Mouse (Mus musculus) forebrain, embryonic 10.5 days (tissue): ENCODE results near the gene Fgfr2. TPM values are rescaled to one million over a fixed set of nuclear protein-coding genes. Genes with fewer than 3 reads are reported as not detected.
A peak's percentile ranks its signal among the peaks of the same experiment; 100 is the strongest.

Experiments used
- DNase-seq: peaks from one replicate; pipeline ENCODE4 v3.0.0-alpha.2; 2017; ENCODE audit warnings: low spot score; ENCODE audit errors: extremely low spot score
- H3K27ac ChIP-seq: fragments of 300-500 bp; sonication (generic); 2 replicates; pipeline ENCODE4 v1.5.1; 2016; ENCODE audit warnings: mild to moderate bottlenecking
- H3K27me3 ChIP-seq: fragments of 300-500 bp; sonication (generic); 2 replicates; pipeline ENCODE4 v1.6.1; 2016; ENCODE audit warnings: mild to moderate bottlenecking; ENCODE audit not compliant: poor library complexity, severe bottlenecking
- H3K36me3 ChIP-seq: fragments of 300-500 bp; sonication (generic); replicated peaks from 2 replicates; pipeline ENCODE4 v1.6.1; 2016; ENCODE audit warnings: mild to moderate bottlenecking, moderate library complexity
- H3K4me1 ChIP-seq: fragments of 300-500 bp; sonication (generic); 2 replicates; pipeline ENCODE4 v1.6.1; 2016
- H3K4me3 ChIP-seq: fragments of 300-500 bp; sonication (generic); 2 replicates; pipeline ENCODE4 v1.5.1; 2016; ENCODE audit warnings: mild to moderate bottlenecking, moderate library complexity
- H3K9me3 ChIP-seq: fragments of 300-500 bp; sonication (generic); 2 replicates; pipeline ENCODE4 v1.6.1; 2016; ENCODE audit warnings: mild to moderate bottlenecking, moderate library complexity
- WGBS: fragments of 180-500 bp; shearing (Covaris S2); methylation state at CpG from one replicate; pipeline ENCODE4 v1.1.7; 2016; 5-methylcytosine and 5-hydroxymethylcytosine counted together
- polyA plus RNA-seq: library from polyadenylated mRNA; unstranded; fragments of >200 nt; fragmentation: Nextera tagmentation; extraction: Ambion mirVana; gene quantifications from 2 replicates; pipeline ENCODE4 v1.2.1, GENCODE M21; 2016

Fgfr2 gene
- polyA plus RNA-seq, 1 experiment from 2014 or later = 55.7 TPM

DNA sequence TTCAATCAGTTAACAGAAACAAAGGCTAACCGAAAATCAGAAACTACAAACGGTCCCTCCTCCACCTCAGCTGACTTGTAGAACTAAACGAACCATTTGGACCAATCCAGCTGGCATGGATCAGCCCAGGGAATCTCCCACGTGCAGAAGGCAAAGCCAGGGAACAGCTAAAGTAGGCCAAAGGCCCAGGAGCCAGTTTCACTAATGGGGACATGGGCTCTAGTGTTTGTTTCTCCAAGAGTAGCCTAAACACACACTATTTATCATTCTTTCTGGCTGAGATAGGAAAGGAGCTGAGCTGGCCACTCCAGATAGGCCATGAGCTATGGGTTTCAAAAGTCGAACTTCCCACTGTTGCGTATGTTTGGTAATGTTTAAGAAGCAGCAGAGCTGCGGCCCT is 864.3 kb downstream of the Fgfr2 start:
- WGBS = 40% methylated on average over 7 of the region's 7 CpGs
- Histone ChIP-seq H3K27me3 (peaks cover 26% of the 10 kb centered on the region; the same call in 1 of the 2 replicates), H3K4me3 (no peak overlapping the region), H3K27ac (peak overlapping the region; percentile 70), H3K9me3 (no peaks in the 10 kb centered on the region), H3K36me3 (peaks cover 6% of the 10 kb centered on the region), H3K4me1 (peaks cover 62% of the 10 kb centered on the region)
- no peak for DNase-seq

DNA sequence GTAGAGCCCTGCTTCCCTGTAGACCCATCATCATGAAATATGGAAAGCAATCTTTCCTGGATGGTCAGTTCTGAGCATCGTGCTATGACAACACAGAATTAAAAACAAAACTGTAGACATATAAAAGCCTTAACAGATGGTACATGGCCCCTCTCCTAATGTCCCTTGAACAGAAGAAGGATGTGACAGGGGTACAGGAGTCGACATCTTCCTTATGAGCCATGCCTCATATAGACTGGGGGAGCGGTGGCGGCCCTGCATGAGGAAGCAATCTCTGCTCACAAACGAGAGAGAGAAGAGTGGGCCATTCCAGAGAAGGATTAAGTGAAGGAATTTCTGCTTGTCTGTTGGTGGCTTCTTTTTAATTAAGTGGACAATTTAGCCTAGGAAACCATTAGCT is 864.9 kb downstream of the Fgfr2 start:
- H3K27me3 ChIP-seq = peaks cover 26% of the 10 kb centered on the region; the same call in 1 of the 2 replicates
- WGBS = 42% methylated on average over 5 of the region's 5 CpGs
- H3K27ac ChIP-seq = no peak overlapping the region
- peaks cover 3% of the 10 kb centered on the region for H3K36me3 ChIP-seq
- DNase-seq = no peak
- no peaks in the 10 kb centered on the region for H3K9me3 ChIP-seq
- no peak overlapping the region for H3K4me3 ChIP-seq
- peaks cover 58% of the 10 kb centered on the region for H3K4me1 ChIP-seq

DNA sequence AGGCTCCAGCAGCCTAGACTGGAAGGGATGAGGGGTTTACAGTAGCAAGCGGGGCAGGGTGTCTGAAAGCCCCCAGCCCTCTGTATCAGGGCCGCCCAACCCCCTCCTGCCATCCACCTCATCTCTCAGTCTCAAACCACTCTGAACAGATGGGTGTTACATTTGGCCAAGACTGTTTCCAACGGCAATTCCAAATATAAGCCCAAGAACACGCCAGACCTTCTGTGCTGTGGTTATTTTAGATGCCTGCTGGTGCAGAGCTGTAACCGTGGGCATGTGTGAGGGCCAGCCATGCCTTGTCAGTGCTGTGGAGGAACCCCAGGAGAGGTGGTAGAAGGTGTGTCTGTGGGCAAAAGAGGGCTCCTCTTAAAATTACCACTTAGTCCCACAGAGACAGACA is 869.6 kb downstream of the Fgfr2 start:
- DNase-seq = no peak
- no peak overlapping the region for H3K4me3 ChIP-seq
- H3K36me3 ChIP-seq = peaks cover 3% of the 10 kb centered on the region; the same call in 1 of the 2 replicates
- H3K4me1 ChIP-seq = peaks cover 37% of the 10 kb centered on the region
- 0 out of 2 replicates have a peak overlapping the region, but pooled peaks have one; percentile 25 for H3K27ac ChIP-seq
- 88% methylated on average over 5 of the region's 5 CpGs for WGBS
- no peaks in the 10 kb centered on the region for H3K9me3 ChIP-seq
- H3K27me3 ChIP-seq = peaks cover 26% of the 10 kb centered on the region

DNA sequence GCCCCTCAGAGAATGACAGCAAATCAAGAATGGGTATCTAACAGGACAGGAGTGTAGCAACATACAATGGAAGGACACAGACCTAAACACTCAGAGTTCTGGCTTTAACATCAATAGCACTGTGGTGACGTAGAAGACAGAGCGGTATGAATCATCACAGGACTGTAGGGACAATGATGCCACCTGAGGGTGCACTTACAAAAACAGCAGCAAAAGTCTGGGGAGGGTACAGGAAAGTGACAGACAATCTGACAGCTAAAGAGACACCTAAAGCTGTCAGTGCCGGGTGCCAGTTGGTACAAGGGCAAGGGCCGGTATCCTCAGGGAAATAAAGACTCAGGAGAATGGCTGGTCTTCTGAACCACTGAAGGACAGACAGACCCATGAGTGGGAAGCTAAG is 870.1 kb downstream of the Fgfr2 start:
- 87% methylated on average over 4 of the region's 4 CpGs for WGBS
- no peak for DNase-seq
- peaks cover 28% of the 10 kb centered on the region for H3K27me3 ChIP-seq
- no peaks in the 10 kb centered on the region for H3K9me3 ChIP-seq
- no peak overlapping the region for H3K4me3 ChIP-seq
- H3K27ac ChIP-seq = 0 out of 2 replicates have a peak overlapping the region, but pooled peaks have one; percentile 25
- H3K36me3 ChIP-seq = peaks cover 3% of the 10 kb centered on the region; the same call in 1 of the 2 replicates
- peaks cover 37% of the 10 kb centered on the region for H3K4me1 ChIP-seq

DNA sequence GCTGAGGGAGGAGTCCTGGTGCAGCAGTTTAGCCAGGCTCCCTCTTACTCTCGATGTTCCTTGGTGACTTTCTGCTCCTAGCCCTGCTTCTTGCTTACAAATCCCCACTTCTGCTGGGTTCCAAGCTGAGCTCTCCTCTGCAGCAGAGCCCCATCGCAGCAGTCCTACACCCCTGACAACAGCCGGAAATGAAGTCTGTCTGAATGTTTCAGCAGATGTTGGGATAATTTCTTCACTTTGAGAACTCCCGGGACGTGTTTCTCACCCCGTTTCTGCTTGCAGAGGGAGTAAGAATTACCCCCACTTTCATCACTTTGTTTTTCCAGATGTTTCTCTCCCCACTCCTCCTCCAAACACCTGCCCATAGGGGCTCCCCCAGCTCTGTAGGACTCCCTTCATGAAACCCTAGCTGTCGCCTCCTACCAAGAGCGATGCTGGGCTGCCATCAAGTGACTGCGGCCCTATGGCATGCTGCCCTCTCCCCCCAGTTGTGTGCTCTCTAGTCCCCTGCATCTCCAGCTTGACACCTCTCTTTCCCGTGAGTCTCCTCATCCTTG is 873.5 kb downstream of the Fgfr2 start:
- Histone ChIP-seq H3K4me1 (peaks cover 54% of the 10 kb centered on the region), H3K36me3 (peaks cover 8% of the 10 kb centered on the region; the same call in 1 of the 2 replicates), H3K4me3 (no peak overlapping the region), H3K27ac (peak overlapping the region; percentile 89), H3K27me3 (peaks cover 16% of the 10 kb centered on the region), H3K9me3 (no peaks in the 10 kb centered on the region)
- DNase-seq = no peak
- 80% methylated on average over 10 of the region's 10 CpGs for WGBS

DNA sequence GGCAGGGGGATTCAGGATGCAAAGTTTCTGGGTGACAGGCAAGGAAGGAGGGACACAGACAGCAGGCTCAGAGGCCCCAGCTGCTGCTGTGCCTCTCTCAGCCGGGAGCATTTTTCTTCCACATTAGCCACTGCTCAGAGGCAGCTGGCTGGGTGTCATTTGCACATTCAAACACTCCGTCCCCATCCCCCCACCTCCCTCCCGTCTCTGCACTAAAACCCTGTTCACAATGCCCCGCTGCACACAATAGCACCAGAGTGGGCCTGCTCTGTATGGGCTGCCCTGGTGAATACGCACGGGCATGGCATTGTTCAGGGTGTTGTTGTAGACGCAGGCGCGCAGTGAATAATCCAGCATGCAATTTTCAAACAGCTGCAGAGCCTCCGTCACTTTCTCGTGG is 875.6 kb downstream of the Fgfr2 start:
- peak; percentile 82 for DNase-seq
- 4% methylated on average over 11 of the region's 11 CpGs for WGBS
- Histone ChIP-seq H3K4me1 (peaks cover 51% of the 10 kb centered on the region), H3K4me3 (peak overlapping the region; percentile 31), H3K27ac (peak overlapping the region; percentile 89), H3K27me3 (peaks cover 16% of the 10 kb centered on the region), H3K9me3 (peaks cover 3% of the 10 kb centered on the region; the same call in 1 of the 2 replicates), H3K36me3 (peaks cover 15% of the 10 kb centered on the region; the same call in 1 of the 2 replicates)

DNA sequence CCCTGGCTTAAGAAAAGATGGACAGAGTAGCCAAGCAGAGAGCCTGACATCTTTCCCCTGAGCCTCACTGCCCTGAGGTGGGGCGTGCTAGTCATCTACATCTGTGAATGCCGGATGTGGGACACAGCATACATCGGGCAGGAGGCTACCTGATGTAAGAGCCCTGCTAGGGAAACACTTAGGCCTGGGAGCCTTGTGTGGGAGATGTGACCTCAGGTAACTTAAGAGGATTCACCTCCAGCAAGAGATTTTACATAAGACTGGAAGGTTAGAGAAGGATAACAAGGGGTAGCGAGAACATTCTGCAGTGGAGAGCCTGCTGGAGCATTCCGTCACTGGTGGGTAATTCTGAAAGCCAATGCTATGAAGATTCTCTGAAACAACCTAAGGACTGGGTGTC is 876.1 kb downstream of the Fgfr2 start:
- H3K36me3 ChIP-seq = peaks cover 19% of the 10 kb centered on the region; the same call in 1 of the 2 replicates
- WGBS = 51% methylated on average over 5 of the region's 5 CpGs
- H3K27me3 ChIP-seq = peaks cover 16% of the 10 kb centered on the region
- peaks cover 51% of the 10 kb centered on the region for H3K4me1 ChIP-seq
- DNase-seq = no peak
- peak overlapping the region; percentile 89 for H3K27ac ChIP-seq
- H3K4me3 ChIP-seq = peak overlapping the region; percentile 31
- H3K9me3 ChIP-seq = peaks cover 3% of the 10 kb centered on the region; the same call in 1 of the 2 replicates

DNA sequence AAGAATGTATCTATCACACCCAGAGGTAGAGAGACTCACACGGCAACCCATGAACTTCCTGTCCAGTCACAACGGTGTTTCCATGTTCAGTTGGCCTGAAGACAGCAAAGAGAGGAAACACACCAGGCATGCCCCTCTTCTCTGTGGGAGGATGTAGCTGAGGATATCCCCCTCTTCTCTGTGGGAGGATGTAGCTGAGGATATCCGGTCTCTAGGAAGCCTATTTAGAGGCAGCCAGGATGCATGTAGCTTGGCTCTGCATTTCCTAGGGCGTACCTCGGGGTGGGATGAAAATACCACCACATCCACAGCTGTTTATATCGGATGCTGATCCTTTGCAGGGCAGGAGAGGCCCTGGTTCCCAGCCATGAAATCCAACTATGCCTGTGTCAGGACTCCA is 877.4 kb downstream of the Fgfr2 start:
- Histone ChIP-seq H3K36me3 (peaks cover 33% of the 10 kb centered on the region), H3K4me3 (no peak overlapping the region), H3K9me3 (peaks cover 3% of the 10 kb centered on the region; the same call in 1 of the 2 replicates), H3K4me1 (peaks cover 51% of the 10 kb centered on the region), H3K27ac (peak overlapping the region; percentile 89), H3K27me3 (peaks cover 16% of the 10 kb centered on the region)
- no peak for DNase-seq
- 91% methylated on average over 6 of the region's 6 CpGs for WGBS

DNA sequence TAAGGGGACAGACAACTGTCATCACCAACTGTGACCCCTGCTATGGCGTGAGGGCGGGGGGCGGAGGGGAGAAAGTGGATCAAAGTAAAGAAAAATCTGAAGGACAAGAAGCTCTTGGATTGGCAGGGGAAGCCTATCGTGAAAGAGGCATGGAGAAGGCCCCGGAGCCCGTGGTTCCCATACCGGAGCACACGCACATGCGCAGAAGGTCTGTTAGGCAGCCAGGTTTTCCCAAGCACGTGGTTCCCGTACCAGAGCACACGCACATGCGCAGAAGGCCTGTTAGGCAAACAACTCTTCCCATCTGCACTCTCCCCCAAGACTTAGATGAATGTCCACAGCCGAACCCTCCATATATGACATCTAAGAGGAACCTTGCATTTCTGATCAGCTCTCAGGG is 878.5 kb downstream of the Fgfr2 start:
- peaks cover 3% of the 10 kb centered on the region; the same call in 1 of the 2 replicates for H3K9me3 ChIP-seq
- H3K27me3 ChIP-seq = peaks cover 11% of the 10 kb centered on the region
- no peak for DNase-seq
- peak overlapping the region; percentile 30; the same call in 1 of the 2 replicates for H3K27ac ChIP-seq
- WGBS = 95% methylated on average over 14 of the region's 14 CpGs
- H3K4me3 ChIP-seq = no peak overlapping the region
- H3K36me3 ChIP-seq = peaks cover 39% of the 10 kb centered on the region
- H3K4me1 ChIP-seq = peaks cover 44% of the 10 kb centered on the region

DNA sequence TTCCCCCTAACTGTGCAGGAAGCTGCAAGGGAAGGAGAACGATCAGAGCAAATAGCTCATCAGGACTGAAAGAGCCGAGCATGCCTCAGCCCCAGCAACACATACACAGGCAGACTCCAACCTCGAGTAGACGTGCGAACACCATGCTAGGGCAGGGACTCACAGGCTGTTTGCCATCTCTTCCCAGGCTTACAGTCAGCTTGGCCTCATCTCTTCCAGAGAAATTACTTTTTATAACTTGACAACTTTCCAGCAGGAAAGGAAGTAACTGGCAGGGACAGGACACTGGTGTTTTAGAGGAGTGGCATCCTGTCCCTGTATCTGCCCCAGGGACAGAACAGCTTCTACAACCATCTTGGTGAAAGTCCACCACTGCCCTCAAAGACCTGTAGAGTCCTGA is 879.9 kb downstream of the Fgfr2 start:
- WGBS = 87% methylated on average over 5 of the region's 5 CpGs
- Histone ChIP-seq H3K27me3 (no peaks in the 10 kb centered on the region; the same call in 1 of the 2 replicates), H3K9me3 (peaks cover 3% of the 10 kb centered on the region; the same call in 1 of the 2 replicates), H3K4me3 (no peak overlapping the region), H3K4me1 (peaks cover 30% of the 10 kb centered on the region), H3K36me3 (peaks cover 49% of the 10 kb centered on the region), H3K27ac (no peak overlapping the region)
- no peak for DNase-seq

DNA sequence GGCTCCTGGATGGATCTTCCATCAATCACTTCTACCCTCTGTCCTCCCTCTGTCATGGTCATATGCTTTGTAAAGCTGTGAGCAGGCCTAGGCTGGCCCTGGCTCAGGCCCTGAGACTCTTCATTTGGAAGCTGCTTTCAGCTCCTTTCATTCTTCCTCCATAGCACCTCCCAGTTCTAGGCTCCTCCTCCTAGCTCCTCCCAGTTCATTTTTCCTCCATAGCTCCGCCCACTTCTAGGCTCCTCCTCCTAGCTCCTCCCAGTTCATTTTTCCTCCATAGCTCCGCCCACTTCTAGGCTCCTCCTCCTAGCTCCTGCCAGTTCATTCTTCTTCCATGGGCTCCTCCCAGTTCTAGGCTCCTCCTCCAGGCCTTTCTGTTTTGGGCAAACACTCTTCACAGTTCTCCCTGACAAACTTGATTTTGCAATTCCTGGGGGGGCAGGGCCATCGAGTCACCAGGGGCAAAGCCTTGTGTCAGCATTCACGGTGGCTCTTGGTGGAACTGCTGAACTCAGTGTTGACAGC is 880.5 kb downstream of the Fgfr2 start:
- Histone ChIP-seq H3K27ac (no peak overlapping the region), H3K4me1 (peaks cover 24% of the 10 kb centered on the region), H3K36me3 (peaks cover 54% of the 10 kb centered on the region), H3K27me3 (no peaks in the 10 kb centered on the region; the same call in 1 of the 2 replicates), H3K4me3 (no peak overlapping the region), H3K9me3 (peaks cover 3% of the 10 kb centered on the region; the same call in 1 of the 2 replicates)
- DNase-seq = no peak
- 56% methylated on average over 4 of the region's 4 CpGs for WGBS

DNA sequence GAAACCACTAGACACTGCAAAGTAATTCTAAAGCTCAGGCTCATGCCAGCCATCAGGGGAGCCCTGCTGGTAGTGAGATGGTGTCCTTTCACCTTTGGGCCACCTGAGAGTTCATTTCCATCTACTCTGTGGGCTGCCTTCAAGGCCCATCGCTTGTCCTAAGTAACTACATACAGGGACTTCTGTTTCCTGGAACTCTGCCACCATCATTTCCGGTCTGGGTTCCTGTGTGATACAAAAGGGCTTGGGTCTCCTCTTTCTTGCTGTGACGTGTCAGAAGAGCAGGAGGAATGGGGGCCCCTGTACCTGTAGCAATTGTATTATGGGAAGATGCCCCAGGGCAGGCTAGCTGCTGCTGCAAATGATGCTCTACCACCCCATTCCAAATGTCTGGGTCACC is 884.2 kb downstream of the Fgfr2 start:
- peaks cover 11% of the 10 kb centered on the region for H3K4me1 ChIP-seq
- peaks cover 64% of the 10 kb centered on the region for H3K36me3 ChIP-seq
- no peak for DNase-seq
- no peak overlapping the region for H3K27ac ChIP-seq
- H3K27me3 ChIP-seq = no peaks in the 10 kb centered on the region
- H3K4me3 ChIP-seq = no peak overlapping the region
- H3K9me3 ChIP-seq = peaks cover 3% of the 10 kb centered on the region; the same call in 1 of the 2 replicates
- WGBS = 86% methylated on average over 3 of the region's 3 CpGs

DNA sequence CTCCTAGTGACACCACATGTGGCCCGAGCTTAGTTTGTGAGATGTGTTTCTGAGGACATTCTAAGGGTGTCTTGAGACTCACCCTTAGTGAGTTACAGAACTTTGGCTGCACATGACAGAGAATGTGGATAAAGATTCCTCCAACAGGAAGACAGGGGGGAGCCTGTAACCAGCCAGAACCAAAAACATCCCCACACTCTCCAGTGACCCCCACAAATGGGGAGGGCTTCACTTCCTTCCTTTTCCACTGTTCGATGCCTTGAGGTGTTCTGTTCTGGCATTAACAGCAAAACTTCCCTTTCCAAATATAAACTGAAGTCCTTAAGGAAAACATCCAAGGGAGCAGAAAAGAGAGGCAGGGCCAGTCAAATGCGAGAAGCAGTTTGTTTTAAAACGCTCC is 886.0 kb downstream of the Fgfr2 start:
- Histone ChIP-seq H3K4me1 (peaks cover 21% of the 10 kb centered on the region), H3K9me3 (no peaks in the 10 kb centered on the region), H3K27me3 (no peaks in the 10 kb centered on the region), H3K4me3 (no peak overlapping the region), H3K36me3 (peaks cover 54% of the 10 kb centered on the region), H3K27ac (no peak overlapping the region)
- WGBS = 88% methylated on average over 4 of the region's 4 CpGs
- no peak for DNase-seq
